Mouse (Mus musculus): ENCODE measurements at regions not wholly inside any gene's neighbourhood (a gene's known extent, or its start where the extent isn't known, plus 50 kb on each side); places are given as distances from the start of the nearest gene placed in this dataset.

DNA sequence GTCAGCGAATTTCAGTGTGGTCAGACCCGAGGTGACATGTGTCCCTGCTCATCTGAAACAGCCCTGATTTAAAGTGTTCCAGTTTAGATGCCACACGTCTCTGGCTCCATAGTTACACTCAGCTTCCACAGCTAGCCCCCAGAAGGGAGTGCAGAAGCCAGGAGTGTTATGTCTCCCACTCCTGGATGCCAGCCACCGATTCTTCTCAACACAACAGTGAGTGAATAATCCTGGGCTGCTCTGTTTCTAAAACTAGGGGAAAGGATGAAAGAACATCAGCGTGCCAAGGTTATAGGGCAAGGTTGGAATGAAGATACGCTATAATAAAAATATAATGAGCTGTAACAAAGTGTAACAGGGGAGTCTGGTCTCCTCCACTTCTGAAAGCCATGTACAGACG lies 51.5 kb upstream of the Stmnd1 start:
- Histone ChIP-seq H3K79me2 (ENCODE audit: control insufficient read depth, insufficient read depth) (no peaks in the 10 kb centered on the region), H3K27me3 (ENCODE audit: control insufficient read depth, insufficient read depth, insufficient read length) (no peaks in the 10 kb centered on the region), H3K79me3 (ENCODE audit: low read depth) (no peaks in the 10 kb centered on the region), H3ac (ENCODE audit: control insufficient read depth, insufficient read length, low read depth) (no peak overlapping the region), H3K4me3 (ENCODE audit: insufficient read depth, poor library complexity, severe bottlenecking) (no peak overlapping the region), H3K36me3 (ENCODE audit: control insufficient read depth, insufficient read depth) (no peaks in the 10 kb centered on the region)
- TF ChIP-seq CTCF (IDR thresholded peaks at IDR 0.05; ENCODE audit: control insufficient read depth, insufficient read depth, insufficient read length): no peak
- no peak for TF ChIP-seq USF1 (IDR thresholded peaks at IDR 0.05; ENCODE audit: low read depth)
- no peak for TF ChIP-seq MAX (IDR thresholded peaks at IDR 0.05)
- no peak for TF ChIP-seq FOSL1 (IDR thresholded peaks at IDR 0.05; ENCODE audit: insufficient read depth, low read length, poor library complexity, severe bottlenecking)
- TF ChIP-seq MYOD1 (IDR thresholded peaks at IDR 0.05; ENCODE audit: control insufficient read depth, insufficient read length, low read depth): no peak
- TF ChIP-seq CEBPB (IDR thresholded peaks at IDR 0.05; ENCODE audit: low read depth): no peak

- H3K36me3 ChIP-seq (ENCODE audit: control insufficient read depth, insufficient read depth): no peaks in the 10 kb centered on the region
- no peak overlapping the region for H3ac ChIP-seq (ENCODE audit: control insufficient read depth, insufficient read length, low read depth)
- no peak overlapping the region for H3K4me3 ChIP-seq (ENCODE audit: insufficient read depth, poor library complexity, severe bottlenecking)
- no peaks in the 10 kb centered on the region for H3K79me2 ChIP-seq (ENCODE audit: control insufficient read depth, insufficient read depth)
- H3K79me3 ChIP-seq (ENCODE audit: low read depth): no peaks in the 10 kb centered on the region
- TF ChIP-seq MYOG (IDR thresholded peaks at IDR 0.05; ENCODE audit: control insufficient read depth, extremely low read depth, insufficient read length): no peak
- TF ChIP-seq USF1 (IDR thresholded peaks at IDR 0.05; ENCODE audit: low read depth): peak; percentile 72
- no peaks in the 10 kb centered on the region for H3K27me3 ChIP-seq (ENCODE audit: control insufficient read depth, insufficient read depth, insufficient read length)
Observed at GRCm38 (mm10) chr13:46218101-46218701, 55.3 kb upstream of the Stmnd1 start.

DNA sequence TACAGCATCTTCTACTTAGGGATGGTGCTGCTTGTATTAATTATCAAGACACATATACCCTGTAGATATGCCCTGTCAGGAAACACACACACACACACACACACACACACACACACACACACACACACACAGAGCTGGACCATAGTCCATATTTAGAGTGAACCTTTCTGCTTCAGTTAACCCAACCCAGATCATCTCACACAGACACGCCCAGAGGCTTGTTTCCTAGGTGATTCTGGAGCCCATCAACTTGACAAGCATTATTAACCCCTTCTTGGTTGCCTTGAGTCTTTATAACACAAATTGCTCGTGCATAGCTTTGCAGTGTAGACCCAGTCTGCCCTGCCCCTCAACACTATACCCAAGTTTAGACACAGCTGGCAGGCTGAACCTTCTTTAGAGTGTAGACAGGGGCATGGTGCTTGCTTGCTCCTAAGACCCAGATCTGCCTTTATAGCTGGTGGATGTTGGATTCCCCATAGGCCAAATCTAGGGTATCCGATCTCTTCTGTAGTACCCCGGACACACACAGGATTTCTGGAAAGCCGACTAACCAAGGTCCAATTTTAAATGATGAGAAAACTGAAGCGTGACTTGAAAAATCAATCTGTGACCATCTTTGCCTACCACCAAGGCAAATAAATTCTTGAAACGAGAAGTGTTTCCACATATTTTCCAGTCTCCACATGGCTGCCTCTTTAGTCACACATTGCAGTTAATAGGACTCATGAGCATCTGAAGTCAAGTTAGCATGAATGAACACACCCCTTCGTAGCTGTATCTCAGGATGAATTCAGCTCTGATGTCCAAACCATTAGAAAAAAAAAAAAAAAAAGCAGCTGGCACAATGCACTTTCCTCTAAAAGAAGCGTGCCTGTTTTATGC lies 56.3 kb upstream of the Stmnd1 start:
- no peaks in the 10 kb centered on the region for H3K36me3 ChIP-seq (ENCODE audit: control insufficient read depth, insufficient read depth)
- H3K27me3 ChIP-seq (ENCODE audit: control insufficient read depth, insufficient read depth, insufficient read length): no peaks in the 10 kb centered on the region
- TF ChIP-seq CTCF (IDR thresholded peaks at IDR 0.05; ENCODE audit: control insufficient read depth, insufficient read depth, insufficient read length): no peak
- no peak for TF ChIP-seq MYOD1 (IDR thresholded peaks at IDR 0.05; ENCODE audit: control insufficient read depth, insufficient read length, low read depth)
- no peak for TF ChIP-seq CEBPB (IDR thresholded peaks at IDR 0.05; ENCODE audit: low read depth)
- no peak for TF ChIP-seq USF1 (IDR thresholded peaks at IDR 0.05; ENCODE audit: low read depth)
- no peak for TF ChIP-seq MAX (IDR thresholded peaks at IDR 0.05)
- no peak for TF ChIP-seq MYOG (IDR thresholded peaks at IDR 0.05; ENCODE audit: control insufficient read depth, extremely low read depth, insufficient read length)
- no peak for TF ChIP-seq FOSL1 (IDR thresholded peaks at IDR 0.05; ENCODE audit: insufficient read depth, low read length, poor library complexity, severe bottlenecking)
- H3ac ChIP-seq (ENCODE audit: control insufficient read depth, insufficient read length, low read depth): no peak overlapping the region
- no peak overlapping the region for H3K4me3 ChIP-seq (ENCODE audit: insufficient read depth, poor library complexity, severe bottlenecking)
- no peaks in the 10 kb centered on the region for H3K79me2 ChIP-seq (ENCODE audit: control insufficient read depth, insufficient read depth)
- H3K79me3 ChIP-seq (ENCODE audit: low read depth): no peaks in the 10 kb centered on the region

GRCm38 (mm10) chr13:46203551-46203950 lies 70.0 kb upstream of the Stmnd1 start:
- Histone ChIP-seq H3ac (ENCODE audit: control insufficient read depth, insufficient read length, low read depth) (no peak overlapping the region), H3K27me3 (ENCODE audit: control insufficient read depth, insufficient read depth, insufficient read length) (peaks cover 3% of the 10 kb centered on the region)

GRCm38 (mm10) chr13:46202586-46202985 lies 70.9 kb upstream of the Stmnd1 start:
- H3K79me2 ChIP-seq (ENCODE audit: control insufficient read depth, insufficient read depth): no peaks in the 10 kb centered on the region
- TF ChIP-seq CTCF (IDR thresholded peaks at IDR 0.05; ENCODE audit: control insufficient read depth, insufficient read depth, insufficient read length) (no peak), MAX (IDR thresholded peaks at IDR 0.05) (no peak), USF1 (IDR thresholded peaks at IDR 0.05; ENCODE audit: low read depth) (no peak), MYOG (IDR thresholded peaks at IDR 0.05; ENCODE audit: control insufficient read depth, extremely low read depth, insufficient read length) (no peak)
- no peak overlapping the region for H3K4me3 ChIP-seq (ENCODE audit: insufficient read depth, poor library complexity, severe bottlenecking)
- no peaks in the 10 kb centered on the region for H3K36me3 ChIP-seq (ENCODE audit: control insufficient read depth, insufficient read depth)
- no peak overlapping the region for H3ac ChIP-seq (ENCODE audit: control insufficient read depth, insufficient read length, low read depth)
- peaks cover 3% of the 10 kb centered on the region for H3K27me3 ChIP-seq (ENCODE audit: control insufficient read depth, insufficient read depth, insufficient read length)
- H3K79me3 ChIP-seq (ENCODE audit: low read depth): no peaks in the 10 kb centered on the region

More at GRCm38 (mm10) chr13:46203551-46203950, 70.0 kb upstream of the Stmnd1 start:
- no peak for TF ChIP-seq MYOD1 (IDR thresholded peaks at IDR 0.05; ENCODE audit: control insufficient read depth, insufficient read length, low read depth)
- no peak for TF ChIP-seq USF1 (IDR thresholded peaks at IDR 0.05; ENCODE audit: low read depth)
- no peak for TF ChIP-seq FOSL1 (IDR thresholded peaks at IDR 0.05; ENCODE audit: insufficient read depth, low read length, poor library complexity, severe bottlenecking)
- TF ChIP-seq MYOG (IDR thresholded peaks at IDR 0.05; ENCODE audit: control insufficient read depth, extremely low read depth, insufficient read length): no peak
- TF ChIP-seq CTCF (IDR thresholded peaks at IDR 0.05; ENCODE audit: control insufficient read depth, insufficient read depth, insufficient read length): no peak
- TF ChIP-seq CEBPB (IDR thresholded peaks at IDR 0.05; ENCODE audit: low read depth): no peak
- no peak for TF ChIP-seq MAX (IDR thresholded peaks at IDR 0.05)
- H3K79me3 ChIP-seq (ENCODE audit: low read depth): no peaks in the 10 kb centered on the region
- no peaks in the 10 kb centered on the region for H3K36me3 ChIP-seq (ENCODE audit: control insufficient read depth, insufficient read depth)
- H3K4me3 ChIP-seq (ENCODE audit: insufficient read depth, poor library complexity, severe bottlenecking): no peak overlapping the region
- H3K79me2 ChIP-seq (ENCODE audit: control insufficient read depth, insufficient read depth): no peaks in the 10 kb centered on the region

All from C2C12 (cell line).